Mouse (Mus musculus) liver, postnatal 0 days (tissue): Measurements from ENCODE around the gene Zmynd15.

Experiments
- CTCF ChIP-seq: sonication (generic); IDR thresholded peaks from 2 replicates; pipeline ENCODE4 v1.5.1; 2016; ENCODE audit warnings: antibody characterized with exemption, low read depth
- EP300 ChIP-seq: IDR thresholded peaks from 2 replicates; pipeline ENCODE4 v1.6.1; 2016; ENCODE audit warnings: antibody characterized with exemption, low read depth, mild to moderate bottlenecking

GRCm38 (mm10) chr11:70433951-70434350, 25.3 kb upstream of the Zmynd15 start:
- TF ChIP-seq CTCF (no peak), EP300 (no peak)
